Mouse (Mus musculus): ENCODE data around the gene Adcy4. TPM values are rescaled to one million over a fixed set of nuclear protein-coding genes. Genes with fewer than 3 reads are reported as not detected.
"Not testable (repeated sequence)": the region's sequence is repeated elsewhere in the genome, so short reads cannot be mapped to it uniquely, and the experiment has no call there.

Adcy4 gene
- total RNA-seq, 2 experiments from 2014 or later = not detected

DNA sequence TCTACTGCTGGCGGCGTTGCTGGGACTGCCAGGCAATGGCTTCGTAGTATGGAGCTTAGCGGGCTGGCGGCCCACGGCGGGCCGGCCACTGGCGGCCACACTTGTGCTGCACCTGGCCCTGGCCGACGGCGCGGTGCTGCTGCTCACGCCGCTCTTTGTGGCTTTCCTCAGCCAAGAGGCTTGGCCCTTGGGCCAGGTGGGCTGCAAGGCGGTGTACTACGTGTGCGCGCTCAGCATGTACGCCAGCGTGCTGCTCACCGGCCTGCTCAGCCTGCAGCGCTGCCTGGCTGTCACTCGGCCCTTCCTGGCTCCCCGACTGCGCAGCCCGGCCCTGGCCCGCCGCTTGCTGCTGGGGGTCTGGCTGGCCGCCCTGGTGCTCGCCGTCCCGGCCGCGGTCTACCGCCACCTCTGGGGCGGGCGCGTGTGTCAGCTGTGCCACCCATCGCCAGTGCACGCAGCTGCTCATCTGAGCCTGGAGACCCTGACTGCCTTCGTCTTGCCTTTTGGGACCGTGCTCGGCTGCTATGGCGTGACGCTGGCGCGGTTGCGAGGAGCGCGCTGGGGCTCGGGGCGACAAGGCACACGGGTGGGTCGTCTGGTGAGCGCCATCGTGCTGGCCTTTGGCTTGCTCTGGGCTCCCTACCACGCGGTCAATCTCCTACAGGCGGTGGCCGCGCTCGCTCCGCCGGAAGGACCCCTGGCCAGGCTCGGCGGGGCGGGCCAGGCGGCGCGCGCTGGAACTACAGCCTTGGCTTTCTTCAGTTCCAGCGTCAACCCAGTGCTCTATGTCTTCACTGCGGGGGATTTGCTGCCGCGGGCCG lies 21.7 kb downstream of the Adcy4 start:
- 0 out of 2 replicates have a peak, but pooled peaks have one; percentile 7 for ATAC-seq (replicated peaks; ENCODE audit: low FRiP score, low TSS enrichment, poor library complexity, severe bottlenecking)

DNA sequence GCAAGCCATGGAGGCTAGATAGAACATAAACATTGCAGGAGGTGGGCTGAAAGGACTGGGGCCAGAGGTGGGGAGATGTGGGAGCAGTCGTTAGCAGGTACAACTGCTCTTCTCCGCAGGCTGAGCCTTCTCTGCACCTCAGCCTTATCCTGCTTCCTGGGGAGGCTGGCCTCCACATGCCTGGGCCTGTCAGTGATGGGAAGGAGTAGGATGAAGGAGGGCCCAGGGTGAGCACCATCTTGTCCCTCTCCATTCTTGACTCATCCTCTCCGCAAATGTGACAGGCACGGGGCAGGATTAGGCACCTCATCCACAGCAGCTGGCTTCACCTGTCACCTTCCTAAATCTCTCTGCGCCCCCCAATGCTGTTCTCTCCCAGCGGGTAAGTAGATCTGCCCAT lies 22.7 kb downstream of the Adcy4 start, which contains the start of gene Ltb4r2:
Gene Ltb4r2, plus strand, starts transcription at position 266 of the 400 bp plus-strand sequence.
- ATAC-seq (replicated peaks; ENCODE audit: low FRiP score, low TSS enrichment, poor library complexity, severe bottlenecking) = no peak

GRCm38 (mm10) chr14:55760156-55760555 lies 23.7 kb downstream of the Adcy4 start:
- not testable (repeated sequence) for ATAC-seq (replicated peaks; ENCODE audit: low FRiP score, low TSS enrichment, poor library complexity, severe bottlenecking)

DNA sequence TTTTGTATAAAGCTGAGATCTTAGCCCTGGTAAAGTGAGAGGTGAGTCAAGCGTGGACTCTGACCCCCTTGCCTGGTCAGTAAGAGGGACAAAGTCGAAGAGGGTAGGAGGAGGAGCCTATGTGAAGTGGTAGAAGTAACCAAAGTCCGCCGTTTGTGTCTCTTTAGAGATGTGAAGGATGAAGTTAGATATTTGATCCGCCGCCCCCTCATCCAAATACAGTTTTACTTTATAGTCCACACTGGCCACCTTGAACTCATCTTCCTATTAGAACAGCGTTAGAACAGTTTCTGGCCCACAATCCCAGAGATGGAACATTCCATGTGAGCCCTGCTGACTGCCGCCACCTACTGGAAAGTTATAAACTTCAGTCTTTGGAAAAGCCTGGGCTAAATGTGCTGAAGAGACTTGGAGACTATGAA lies 25.5 kb downstream of the Adcy4 start, which contains the start of gene Cideb:
Gene Cideb, minus strand, starts transcription at position 96 of the 422 bp plus-strand sequence.
- ATAC-seq (replicated peaks; ENCODE audit: low FRiP score, low TSS enrichment, poor library complexity, severe bottlenecking) = peak; percentile 55

- no peak for ATAC-seq (replicated peaks; ENCODE audit: low FRiP score, low TSS enrichment, poor library complexity, severe bottlenecking)
Measured at GRCm38 (mm10) chr14:55757566-55757965, 26.3 kb downstream of the Adcy4 start.

DNA sequence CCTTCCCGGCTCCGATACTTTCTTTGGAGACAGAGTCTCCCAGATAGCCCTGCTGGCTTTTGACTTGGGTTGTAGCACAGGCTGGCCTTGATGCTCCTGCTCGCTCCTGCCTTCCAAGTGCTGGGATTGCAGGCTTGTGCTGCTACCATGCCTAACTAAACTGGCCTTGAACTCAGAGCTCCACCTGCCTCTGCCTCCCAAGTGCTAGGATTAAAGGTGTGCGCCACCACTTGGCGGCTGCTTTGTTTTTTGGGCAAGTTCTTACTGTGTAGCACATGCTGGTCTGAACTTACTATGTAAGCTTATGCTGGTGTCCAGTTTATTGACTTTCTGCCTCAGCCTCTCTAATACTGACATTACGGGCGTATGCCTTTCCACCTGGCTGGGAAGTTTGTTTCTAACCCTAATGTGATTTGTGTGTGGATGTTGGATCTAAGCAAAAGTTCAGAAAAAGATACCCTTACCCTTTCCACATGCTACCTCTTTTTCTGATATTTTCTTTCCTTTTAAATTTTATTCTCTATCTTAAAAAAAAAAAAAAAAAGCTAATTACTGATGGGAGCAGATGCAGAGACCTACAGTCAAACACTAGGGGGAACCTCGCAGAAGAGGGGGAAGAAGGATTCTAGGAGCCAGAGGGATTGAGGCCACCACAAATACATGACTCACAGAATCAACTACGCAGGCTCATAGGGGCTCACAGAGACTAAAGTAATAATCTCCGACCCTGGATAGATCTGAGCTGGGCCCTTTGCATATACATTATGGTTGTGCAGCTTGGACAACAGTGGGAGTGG lies 36.6 kb downstream of the Adcy4 start:
- no peak for ATAC-seq (replicated peaks; ENCODE audit: low FRiP score, low TSS enrichment, poor library complexity, severe bottlenecking)

DNA sequence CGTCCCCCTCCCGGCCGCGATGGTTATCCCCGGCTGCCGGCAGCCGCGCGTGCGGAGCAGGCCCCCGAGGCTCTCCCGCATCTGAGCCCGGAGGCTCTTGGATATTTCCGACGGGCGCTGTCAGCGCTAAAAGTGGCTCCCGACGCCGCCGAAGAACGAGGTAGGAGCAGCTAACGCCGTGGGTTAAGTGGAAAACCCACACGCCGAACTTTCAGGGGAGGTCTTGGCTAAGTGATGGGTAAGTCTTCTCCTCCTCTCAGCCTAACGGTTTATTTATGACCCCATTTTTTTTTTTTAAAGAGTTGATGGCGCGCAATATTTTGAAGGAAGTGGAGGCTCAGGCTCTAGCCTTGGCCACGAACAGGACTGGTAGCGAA lies 38.0 kb downstream of the Adcy4 start:
- no peak for ATAC-seq (replicated peaks; ENCODE audit: low FRiP score, low TSS enrichment, poor library complexity, severe bottlenecking)

- peak; percentile 65 for ATAC-seq (replicated peaks; ENCODE audit: low FRiP score, low TSS enrichment, poor library complexity, severe bottlenecking)
Measured at GRCm38 (mm10) chr14:55745180-55745860, 38.6 kb downstream of the Adcy4 start, which contains the start of the genes Dhrs1 and Nop9. Gene Dhrs1, minus strand, starts transcription at chr14:55745690. Gene Nop9, plus strand, starts transcription at chr14:55745693.

- ATAC-seq (replicated peaks; ENCODE audit: low FRiP score, low TSS enrichment, poor library complexity, severe bottlenecking) = peak; percentile 62
Measured at GRCm38 (mm10) chr14:55743711-55744110, 40.2 kb downstream of the Adcy4 start.

GRCm38 (mm10) chr14:55737086-55737687 lies 46.7 kb downstream of the Adcy4 start:
- no peak for ATAC-seq (replicated peaks; ENCODE audit: low FRiP score, low TSS enrichment, poor library complexity, severe bottlenecking)

DNA sequence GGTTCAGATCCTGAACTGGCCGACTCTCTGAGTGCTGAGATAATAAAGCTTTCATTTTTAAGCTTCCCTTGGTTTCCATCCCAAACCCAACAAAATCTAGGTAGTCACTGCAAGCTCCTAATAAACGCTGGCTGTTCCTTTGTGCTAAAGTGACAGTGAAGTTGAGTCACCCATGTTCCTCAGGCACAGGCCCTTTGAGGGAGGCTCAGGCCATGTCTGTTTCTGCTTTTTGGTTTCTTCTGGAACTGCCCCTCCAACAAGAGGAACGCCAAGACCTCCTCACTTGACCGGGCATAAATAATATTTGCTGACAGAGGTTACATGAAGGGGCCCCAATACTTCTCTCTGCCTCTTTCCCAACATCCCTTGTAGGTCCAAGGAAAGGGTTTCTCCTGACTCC lies 48.1 kb downstream of the Adcy4 start:
- no peak for ATAC-seq (replicated peaks; ENCODE audit: low FRiP score, low TSS enrichment, poor library complexity, severe bottlenecking)

DNA sequence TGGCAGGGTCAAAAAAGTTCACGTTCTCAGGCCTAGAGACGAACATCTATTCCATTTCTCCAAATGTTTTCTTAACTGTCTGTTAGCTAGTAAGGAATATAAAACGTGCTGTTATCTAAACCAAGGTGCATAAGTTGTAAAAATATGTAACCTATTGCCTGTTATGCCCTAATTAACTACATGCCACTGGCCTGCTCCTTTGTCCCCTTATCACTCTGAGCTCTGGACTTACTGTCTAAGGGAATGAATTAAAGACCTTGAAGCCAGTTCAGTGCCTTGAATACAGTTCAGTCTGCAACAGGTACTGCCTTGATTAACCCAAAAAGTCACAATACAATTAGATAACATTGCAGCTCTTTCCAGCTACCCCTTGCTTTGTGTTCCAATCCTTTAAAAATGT lies 48.6 kb downstream of the Adcy4 start:
- ATAC-seq (replicated peaks; ENCODE audit: low FRiP score, low TSS enrichment, poor library complexity, severe bottlenecking) = no peak

DNA sequence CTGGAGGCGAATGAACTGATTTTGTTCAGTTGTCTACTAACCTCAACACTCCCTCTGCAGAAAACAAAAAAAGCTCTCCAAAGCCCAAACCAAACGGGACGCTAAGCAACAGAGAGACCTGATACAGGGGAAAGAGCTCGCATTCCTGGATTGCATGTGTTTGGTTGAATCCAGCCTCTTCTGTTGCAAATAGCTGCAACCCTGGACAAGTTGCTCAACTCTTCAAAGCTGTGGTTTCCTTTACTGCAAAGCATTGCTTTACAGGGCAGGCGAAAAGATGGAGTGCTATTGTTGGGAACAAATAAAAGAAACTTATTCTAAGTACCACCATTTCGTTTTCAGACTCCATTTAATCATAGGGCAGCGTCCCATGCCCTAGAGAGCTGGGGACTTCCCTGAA lies 49.0 kb downstream of the Adcy4 start:
- no peak for ATAC-seq (replicated peaks; ENCODE audit: low FRiP score, low TSS enrichment, poor library complexity, severe bottlenecking)

GRCm38 (mm10) chr14:55733889-55734288 lies 50.0 kb downstream of the Adcy4 start:
- no peak for ATAC-seq (replicated peaks; ENCODE audit: low FRiP score, low TSS enrichment, poor library complexity, severe bottlenecking)

DNA sequence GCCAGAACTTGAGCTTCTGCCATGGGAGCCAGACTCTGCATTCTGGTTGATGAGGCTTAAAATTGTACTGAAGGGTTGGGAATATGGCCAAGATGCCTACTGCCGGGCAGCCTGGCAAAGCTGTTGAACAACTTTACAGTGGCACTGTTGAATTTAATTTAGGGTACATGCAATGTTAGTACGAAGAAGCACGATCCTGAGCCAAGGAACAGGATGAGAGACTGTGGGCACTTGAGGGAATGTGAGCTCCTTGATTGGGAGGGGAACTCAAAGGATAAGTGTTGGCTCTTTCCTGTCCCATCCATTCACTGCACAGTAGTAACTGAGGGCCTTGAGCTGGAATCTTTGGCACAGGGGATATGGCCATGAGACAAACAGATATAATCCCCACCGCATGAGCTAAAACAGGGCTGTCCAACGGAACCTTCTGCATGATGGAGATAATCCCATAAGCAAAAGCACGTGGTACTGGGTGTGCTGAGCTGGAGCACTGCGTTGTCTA lies 53.3 kb downstream of the Adcy4 start:
- ATAC-seq (replicated peaks; ENCODE audit: low FRiP score, low TSS enrichment, poor library complexity, severe bottlenecking) = no peak

DNA sequence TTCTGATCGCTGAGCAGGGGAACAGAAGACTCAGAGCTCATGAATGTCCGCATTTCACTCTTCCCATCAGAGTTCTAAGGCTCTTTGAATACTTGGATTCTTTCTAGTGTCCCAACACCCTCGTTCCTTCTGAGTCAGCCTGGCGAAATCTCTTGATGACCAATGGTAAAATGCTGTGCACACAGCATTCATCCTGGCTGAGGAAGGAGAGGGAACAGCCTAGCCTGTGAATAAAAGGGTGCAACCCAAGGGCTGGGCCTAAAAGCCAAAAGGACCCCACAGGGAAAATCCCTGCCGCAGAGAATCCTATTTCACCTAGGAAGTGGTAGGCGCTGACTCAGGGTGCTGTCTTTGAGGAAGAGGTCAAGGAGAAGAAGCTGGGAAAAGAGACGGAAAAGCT lies 53.8 kb downstream of the Adcy4 start:
- no peak for ATAC-seq (replicated peaks; ENCODE audit: low FRiP score, low TSS enrichment, poor library complexity, severe bottlenecking)

DNA sequence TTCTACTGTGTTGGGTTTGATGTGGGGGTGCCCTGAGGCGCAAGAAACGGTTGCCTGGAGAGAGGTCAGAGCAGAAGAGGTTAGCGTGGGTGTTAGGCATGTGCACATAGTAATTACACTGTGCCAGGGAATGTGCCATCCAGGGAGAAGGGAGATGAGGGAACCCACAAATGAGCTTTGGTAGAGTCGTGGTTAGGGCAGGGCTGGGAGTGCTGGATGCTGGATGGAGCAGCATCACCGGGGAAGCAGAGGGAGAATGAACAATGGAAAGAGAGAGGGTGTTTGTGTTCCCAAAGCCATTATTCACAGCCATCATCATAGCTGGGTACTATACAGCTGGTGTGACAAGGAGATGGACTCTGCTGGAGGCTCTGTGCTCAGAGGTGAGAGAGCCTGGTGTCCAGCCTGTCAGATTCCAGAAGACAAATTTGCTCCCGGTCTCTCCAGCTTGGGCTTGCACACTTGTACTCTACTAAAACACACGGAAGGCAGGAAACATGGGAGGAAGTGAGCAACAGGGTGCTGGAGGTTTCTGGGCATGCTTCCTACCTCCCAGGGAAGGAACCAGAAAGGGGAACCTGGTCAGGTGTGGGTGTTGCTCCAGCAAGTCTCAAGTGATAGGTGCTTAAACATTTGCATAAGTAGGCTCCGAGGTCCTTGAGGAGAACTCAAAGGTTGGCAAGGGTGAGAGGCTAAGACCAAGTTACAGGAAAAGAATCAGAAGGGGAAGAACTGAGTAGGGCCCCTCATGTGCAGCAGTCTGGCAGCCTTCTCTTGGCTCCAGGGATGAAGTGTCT lies 55.8 kb downstream of the Adcy4 start:
- no peak for ATAC-seq (replicated peaks; ENCODE audit: low FRiP score, low TSS enrichment, poor library complexity, severe bottlenecking)

GRCm38 (mm10) chr14:55726261-55726660 lies 57.6 kb downstream of the Adcy4 start:
- ATAC-seq (replicated peaks; ENCODE audit: low FRiP score, low TSS enrichment, poor library complexity, severe bottlenecking) = no peak
